Mouse (Mus musculus): ENCODE data around the gene Gsto1. TPM values are rescaled to one million over a fixed set of nuclear protein-coding genes. Genes with fewer than 3 reads are reported as not detected.

The Gsto1 gene
- total RNA-seq, 1 experiment from 2014 or later = 151 TPM

Other genes starting within 250 kb of the Gsto1 start
- 0.22 and 0.71 TPM in 2 replicates for gene Col17a1, start 162.9 kb upstream of the Gsto1 start, total RNA-seq (2021)
- gene Sfr1, start 123.3 kb upstream of the Gsto1 start, total RNA-seq (2021) = 90.3 and 102 TPM in 2 replicates
- 3.3 and 3.5 TPM in 2 replicates for gene Gsto2, start 10.6 kb downstream of the Gsto1 start, total RNA-seq (2021)
- not detected in 2 replicates for gene Cfap43, start 64.3 kb downstream of the Gsto1 start, total RNA-seq (2021)
- 12.9 and 14.6 TPM in 2 replicates for gene Itprip, start 64.3 kb downstream of the Gsto1 start, total RNA-seq (2021)
- not detected in 2 replicates for gene Cfap58, start 82.7 kb downstream of the Gsto1 start, total RNA-seq (2021)

Data from adrenal gland, postnatal 14 days (tissue).